Mouse (Mus musculus) left cerebral cortex, adult 18-20 months (tissue): ENCODE measurements around the gene Dhrs11. TPM values are rescaled to one million over a fixed set of nuclear protein-coding genes. Genes with fewer than 3 reads are reported as not detected.
A peak's percentile ranks its signal among the peaks of the same experiment; 100 is the strongest.

Source experiments
- DNase-seq, 2 experiments: peaks; one replicate each; pipeline ENCODE4 v3.0.0; 2021 to 2022; ENCODE audit warnings: low spot score in 2 of 2, mixed read lengths in 1 of 2
- total RNA-seq, 2 experiments: library from RNA; stranded (reverse); gene quantifications; 2 replicates each; pipeline ENCODE4 v1.2.3; 2021

Gene Dhrs11
- total RNA-seq, 2 experiments from 2014 or later, result 7.9 to 8.4 TPM

DNA sequence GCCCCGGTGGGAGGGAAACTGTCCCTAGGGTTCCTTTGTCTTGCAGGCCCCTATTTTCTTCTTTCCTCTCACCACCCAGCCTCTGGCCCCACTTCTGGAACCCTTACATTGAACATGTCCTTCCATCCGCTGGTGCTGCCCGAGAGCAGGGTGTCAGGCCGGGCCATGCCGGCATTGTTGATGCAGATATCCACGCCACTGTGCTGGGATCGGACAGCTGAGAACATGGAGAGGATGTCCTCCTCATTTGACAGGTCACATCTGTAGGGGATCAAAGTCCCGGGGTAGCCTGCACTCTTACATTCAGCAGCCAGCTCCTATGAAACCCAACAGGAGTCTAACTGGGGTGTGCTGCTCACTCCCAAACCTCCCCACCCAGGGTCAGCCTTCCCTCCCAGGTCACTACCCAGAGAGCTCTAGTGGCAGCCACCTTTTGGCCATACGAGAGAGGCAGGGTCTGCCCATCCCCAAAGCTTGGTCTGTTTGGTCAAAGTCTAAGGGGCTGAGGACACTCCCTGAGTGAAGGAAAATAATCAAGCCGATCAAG lies 3.5 kb downstream of the Dhrs11 start:
- no peak for DNase-seq

DNA sequence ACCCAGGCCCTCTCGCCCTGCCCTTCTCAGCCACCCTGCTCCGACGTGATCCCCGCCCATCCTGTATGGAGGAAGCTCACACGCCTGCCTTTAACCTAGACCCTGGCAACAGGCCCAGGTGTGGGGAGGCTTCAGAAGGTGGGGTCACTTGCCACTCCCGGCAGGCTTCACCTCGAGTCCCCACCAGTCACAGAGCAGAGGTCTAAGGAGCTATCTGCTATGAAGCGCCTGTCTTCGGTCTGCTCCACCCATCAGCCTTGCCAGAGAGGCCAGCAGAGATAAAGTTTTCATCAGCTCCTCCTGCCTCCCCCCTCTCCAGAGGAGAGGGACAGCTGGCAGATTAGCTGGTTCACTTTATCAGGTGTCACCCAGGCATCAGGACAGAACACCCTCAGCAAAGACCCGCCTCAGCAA lies 5.3 kb downstream of the Dhrs11 start:
- no peak for DNase-seq

DNA sequence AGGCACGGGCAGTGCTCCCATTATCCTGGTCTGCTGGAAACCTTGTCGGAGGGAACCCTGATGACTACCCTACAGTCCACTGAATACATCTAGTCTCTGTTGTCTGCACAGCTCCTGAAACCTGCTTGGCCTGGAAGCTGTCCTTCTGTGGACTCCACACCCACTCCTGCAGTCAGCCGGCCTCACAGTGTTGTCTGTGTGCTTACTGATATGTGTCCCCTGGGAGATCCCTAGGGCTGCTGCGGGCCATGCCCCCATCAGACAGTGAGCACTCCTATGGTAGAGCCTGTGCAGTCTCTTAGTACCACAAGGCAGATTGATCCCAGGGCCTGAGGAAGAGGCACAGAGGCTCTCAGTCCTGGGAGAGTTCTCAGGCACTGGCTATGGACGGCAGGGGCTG lies 6.3 kb downstream of the Dhrs11 start:
- DNase-seq, result no peak

DNA sequence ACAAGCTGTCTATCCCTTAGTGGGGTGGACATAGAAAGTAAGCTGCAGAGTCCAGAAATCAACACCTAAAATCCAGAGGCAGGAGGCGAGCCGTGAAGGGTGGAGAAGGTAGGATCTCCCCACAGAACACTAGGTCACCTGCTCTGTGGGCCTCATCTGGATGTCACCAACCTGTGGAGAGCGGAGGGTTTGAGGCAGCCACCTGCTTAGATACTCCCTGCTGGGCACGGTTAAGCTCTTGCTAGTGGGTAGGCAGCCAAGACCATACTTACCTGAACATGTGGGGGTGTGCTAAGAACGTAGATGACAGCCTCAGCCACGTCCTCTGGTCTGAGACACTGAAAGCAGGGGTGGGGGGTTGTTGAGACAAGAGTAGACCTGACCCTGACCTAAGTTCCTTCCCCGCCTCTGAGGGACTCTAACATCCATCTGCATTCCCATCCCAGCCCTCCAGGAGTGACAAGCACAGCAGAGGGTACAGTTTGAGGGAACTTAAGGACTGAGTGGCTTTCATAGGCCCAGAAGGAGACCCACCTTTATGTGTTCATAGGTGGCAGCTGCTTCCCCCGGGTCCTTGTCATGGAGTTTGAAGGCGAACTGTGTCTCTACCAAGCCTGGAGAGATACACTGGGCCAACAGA lies 7.5 kb downstream of the Dhrs11 start:
- DNase-seq, result no peak

DNA sequence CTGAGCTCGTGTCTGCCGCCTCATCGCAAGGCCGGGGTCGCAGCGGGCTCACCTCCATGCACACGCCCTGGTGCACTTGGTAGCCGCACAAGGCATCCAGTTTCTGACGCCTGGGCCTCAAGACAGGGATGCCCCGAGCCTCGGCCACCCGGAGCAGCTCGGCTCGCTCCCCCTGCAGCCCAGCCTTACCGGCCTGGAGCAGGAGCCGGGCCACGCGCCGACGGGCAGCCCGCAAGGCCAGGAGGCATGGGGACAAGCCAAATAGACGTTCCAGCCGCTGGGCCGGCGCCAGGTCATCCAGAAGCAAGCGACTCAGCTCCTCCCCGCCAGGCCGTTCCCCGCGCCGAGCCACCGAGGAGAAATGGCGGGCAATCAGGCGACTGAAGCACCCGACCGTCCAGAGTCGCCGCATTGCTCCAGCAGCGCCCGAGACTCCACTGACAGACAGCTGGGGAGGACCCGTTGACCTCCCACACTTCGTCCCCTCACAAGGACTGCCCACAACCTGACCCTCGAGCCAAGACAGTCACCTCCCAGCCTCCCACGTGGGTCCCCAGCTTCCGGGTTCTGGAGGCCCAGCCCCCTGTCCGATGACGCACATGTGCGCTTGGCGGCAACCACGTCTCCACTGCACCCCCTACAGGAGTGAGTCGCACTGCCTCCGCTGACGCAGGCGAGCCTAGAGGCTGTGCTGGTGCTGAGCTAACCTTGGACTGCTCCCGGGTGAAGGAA lies 9.7 kb downstream of the Dhrs11 start, which contains the start of gene Mrm1:
Mrm1 (minus strand) TSS at position 555 of the 732 bp plus-strand sequence.
- DNase-seq, result peak; percentile 94 to 96

DNA sequence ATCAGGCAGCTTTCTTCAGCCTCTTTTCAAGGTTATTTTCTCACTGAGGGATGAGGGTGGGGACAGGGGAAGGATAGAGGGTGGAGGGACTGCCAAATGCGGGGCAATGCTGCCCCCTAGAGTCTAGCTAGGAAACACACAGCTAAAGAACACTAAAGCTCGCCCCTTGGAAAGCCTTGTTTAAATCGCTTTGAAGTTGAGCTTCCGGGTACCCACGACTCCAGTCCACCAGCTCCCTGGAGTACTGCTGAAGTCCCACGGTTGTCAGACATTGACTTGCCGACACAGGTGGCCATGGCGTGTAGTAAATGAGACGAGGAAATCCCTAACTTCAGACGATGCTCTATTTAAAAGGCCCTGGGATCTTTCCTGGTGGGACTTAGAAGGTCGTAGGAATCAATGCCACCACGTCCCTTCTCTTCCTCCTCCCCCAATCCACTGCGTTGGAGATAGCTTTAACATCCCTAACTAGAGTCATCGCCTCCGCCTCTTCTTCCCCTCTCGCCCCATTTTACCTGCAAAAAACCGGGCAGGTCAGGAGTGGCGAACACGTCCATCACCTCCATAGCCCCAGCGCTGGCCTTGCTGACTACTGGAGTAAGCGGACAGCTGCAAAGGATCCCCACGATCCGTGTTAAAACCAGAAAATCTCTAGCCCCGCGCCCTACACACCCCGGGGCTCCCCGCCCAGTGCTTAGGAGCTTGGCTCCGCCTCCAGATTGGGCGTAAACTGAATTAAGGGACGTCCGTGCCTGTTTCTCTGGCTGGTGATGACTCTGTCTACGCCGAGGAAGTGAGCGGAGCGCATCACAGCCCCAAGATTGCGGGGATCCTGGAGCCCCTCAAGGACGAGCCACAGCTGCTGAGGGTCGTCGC lies 10.5 kb downstream of the Dhrs11 start:
- DNase-seq, result peak; percentile 64 to 70

DNA sequence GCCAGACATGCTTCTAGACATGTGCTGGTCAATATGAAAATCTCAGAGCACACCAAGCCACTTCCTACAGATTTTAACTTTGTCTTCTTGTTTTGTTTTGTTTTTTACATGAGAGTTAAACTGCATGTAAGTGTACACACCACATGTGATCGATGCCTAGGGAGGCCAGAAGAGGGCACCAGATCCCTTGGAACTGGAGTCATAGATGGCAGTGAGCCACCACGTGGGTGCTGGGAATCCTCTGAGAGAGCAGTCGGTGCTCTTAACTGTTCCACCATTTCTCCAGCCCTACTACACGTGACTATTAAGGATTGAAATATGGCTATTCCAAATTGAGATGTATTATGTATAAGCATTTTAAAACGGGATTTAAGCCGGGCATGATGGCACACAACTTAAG lies 11.4 kb downstream of the Dhrs11 start:
- DNase-seq, result no peak

DNA sequence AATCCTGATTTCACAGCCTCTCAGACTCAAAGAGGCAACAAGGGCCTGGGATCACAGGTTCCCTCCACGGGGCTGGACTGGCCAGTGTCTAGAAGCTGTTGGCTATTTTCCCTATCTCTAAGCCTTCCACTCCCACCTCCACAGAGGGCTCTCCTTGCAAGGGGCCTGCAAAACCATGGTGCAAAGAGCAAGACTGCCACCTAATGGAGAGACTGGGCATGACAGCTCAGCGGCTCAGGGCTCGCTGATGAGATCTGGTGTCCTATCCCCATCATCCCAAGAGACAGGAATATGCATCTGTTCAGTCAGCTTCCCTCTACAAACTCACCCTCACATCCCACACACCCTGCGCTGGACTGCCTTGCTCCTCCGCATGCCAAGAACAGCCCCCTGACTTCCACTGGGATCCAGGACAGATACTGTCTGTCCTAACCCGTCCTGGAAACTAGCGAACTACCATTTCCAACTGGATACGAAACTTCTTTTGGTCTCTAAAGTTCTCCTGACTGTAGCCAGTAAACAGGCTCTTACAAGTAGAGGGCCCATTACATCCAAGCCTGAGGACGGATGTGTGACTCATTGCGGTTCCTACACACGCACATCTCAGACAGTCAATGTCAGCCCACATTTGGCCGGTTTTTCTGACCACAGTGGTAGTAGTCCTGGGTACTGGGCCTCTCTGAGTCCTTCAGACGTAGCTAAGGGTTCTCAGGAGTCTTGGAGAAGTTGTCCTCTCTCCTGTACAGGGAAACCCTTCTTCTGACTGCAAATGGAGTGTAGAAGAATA lies 14.9 kb downstream of the Dhrs11 start:
- DNase-seq, result peak; percentile 74 to 83

DNA sequence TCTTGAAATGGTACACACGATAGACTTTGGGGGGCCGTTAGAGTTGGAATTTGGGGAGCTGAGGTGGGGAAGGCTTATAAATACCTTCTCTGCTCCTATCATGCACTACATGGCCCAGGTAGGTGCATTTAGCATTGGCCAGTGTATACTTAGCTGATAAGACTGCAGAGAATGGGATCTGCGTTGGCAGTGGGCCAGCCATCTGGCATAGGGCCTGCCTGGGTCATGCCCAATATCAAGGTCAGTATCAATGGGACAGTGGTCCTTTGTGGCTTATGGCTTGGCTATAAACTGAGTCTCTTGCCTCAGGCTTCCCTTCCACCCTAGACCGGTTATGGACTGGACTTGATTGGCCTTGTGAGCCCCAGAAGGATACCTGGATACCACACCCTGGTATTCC lies 24.4 kb downstream of the Dhrs11 start:
- DNase-seq, result no peak

DNA sequence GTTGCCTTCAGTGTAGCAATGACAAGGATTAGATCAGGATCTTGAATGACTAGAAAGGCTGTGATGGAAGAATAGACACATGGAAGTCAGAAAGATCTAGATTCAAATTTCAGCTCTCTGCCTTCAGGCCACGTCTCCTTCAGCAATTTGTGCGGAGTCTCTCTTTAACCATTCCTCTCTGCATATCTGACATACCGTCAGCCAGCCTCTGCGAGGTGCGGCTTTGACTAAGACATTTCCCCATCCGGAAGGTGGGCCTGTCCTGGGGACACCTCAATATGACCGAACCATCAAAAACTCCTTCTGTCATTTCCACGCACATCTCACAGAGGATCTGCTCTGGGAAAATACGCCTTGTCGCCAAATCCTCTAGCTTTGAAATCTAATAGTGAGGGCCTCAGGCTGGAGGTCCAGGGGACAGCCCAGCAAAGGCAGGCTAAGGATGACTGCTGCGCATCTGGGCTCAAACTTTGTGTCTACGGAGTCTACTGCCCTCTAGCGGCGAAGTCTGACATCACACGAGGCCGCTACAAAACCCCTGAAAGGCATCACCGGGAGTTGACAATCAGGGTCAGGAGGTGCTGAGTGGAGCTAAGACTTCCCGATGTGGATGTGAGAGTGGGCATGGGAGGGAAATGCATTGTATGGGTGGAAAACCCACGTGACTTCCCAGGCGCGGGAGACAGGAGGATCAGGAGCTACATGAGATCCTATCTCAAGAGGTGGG lies 31.0 kb downstream of the Dhrs11 start:
- peak; percentile 69 to 79 for DNase-seq

DNA sequence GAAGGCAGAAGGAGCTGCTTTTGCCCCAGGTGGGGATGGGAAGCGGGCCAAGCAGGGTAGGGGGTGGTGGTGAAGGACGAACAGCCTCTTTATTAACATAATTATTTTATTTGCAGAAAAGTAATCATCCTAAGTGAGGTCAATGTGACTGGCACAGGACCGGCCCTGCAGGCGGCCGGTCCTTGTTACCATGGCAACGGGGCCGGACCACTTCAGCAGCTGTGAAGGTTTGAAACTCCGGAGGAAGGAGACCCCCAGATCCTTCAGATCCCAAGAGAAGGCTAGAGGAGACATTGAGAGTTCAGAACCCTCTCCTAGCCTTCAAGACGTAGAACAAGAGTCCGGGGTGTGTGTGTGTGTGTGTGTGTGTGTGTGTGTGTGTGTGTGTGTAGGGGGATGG lies 31.8 kb downstream of the Dhrs11 start:
- no peak for DNase-seq

DNA sequence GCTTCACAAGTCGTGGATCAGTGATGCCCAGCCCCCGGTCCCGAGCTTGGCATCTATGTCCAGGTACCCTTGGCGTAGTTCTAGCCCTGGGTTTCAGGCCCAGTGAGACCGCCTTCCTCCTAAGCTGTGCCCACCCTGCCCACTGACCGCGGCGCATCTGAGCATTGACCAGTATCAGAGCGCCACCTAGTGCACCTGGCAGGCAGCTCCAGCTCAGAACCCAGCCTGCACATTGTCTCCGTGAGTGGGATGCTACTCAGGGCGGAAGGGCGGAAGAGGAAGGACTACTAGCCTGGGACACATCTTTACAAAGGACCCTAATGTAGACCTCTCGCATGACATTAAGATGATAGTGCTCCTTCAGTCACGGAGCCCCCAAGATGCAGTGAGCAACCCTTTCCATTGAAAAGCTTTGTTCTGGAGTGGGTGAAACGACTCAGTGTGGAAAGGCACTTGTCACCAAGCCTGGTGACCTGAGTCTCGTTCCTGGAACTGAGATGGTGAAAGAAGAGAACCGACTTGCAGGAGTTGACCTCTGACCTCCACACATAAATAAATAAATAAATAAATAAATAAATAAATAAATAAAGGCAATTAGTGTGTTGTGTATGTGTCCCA lies 34.2 kb downstream of the Dhrs11 start:
- peak; percentile 78 to 85 for DNase-seq

DNA sequence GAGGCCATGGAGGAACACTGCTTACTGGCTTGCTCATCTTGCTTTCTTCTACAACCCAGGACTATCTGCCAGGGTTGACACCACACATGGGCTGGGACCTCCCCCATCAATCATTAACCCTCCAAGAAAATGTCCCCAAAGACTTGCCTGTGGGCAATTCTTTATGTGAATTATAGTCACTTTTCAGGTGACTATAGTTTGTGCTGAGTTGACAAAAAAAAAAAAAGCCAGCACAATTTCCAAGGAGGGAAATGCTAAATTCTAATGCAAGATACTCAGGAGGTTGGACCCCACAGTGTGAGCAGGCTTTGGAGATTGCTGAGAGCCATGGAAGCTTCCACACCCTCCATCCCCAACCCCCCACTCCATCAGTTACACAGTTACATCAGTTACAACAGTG lies 35.2 kb downstream of the Dhrs11 start:
- DNase-seq, result no peak

DNA sequence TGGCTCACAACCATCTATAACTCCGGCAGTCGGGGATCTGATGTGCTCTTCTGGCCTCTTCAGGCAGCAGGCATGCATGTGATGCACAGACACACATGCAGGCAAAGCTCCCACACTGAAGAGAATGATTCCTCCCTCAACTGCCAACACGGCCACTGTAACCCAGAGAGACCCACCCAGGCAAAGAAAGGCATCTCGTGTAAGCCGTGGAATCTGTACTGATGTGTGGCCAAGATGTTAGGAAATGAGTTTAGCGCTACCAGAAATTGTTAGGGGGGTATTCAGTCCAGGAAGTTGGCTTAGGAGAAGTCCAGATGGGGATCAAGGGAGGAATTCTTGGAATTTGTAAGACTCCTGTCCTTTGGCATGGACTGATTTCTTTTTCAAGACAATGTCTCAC lies 38.4 kb downstream of the Dhrs11 start:
- DNase-seq, result no peak

DNA sequence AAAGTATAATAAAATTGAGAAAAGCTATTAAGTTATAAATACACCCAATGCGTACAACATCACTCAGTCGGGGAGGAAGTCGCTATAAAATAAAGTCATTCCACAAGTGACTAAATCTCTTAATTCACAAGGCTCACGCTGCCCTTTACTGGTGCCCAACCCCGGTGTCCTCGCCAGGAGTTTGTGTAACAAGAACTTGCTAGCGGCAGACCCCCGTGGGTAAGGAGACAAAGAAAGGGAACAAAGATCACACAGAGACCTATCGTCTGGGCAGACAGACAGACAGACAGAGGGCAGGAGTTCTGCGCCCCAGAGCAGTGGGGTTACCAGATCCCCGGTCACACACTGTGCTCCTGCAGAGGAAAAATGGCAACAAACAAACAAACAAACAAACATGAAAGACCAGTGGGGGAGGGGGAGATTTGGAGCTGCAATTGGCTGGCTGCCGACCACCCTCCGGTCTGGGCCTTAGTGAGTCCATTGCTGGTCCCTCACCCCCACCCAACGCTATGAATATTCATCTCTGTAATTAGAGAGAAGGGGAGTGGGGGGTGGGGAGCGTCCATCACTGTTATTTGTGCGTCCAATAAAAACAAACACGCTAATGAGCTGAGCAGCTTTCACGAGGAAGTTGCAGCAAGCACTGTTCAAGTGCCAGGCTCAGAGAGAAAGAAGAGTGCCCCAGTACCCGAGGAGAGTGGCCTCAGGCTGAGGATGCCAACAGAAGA lies 48.5 kb downstream of the Dhrs11 start:
- DNase-seq, result no peak

DNA sequence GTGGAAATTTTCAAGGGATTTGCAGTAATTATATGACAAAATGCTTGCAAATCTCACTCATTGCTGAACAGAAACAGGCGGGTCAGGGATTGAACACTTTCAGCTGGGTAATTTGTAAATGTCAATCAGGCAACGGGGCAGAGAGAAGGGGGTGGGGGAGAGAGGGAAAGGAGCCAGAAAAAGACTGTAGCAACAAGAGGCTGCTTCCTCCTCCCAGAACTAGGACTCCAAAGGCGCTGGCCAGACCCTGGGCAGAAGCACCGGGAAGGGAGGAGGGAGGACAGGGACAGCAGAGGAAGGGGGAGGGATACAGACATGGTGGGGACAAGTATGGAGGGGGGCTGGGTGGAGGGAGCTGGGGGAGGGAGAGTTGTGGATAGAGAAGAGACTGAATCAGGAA lies 53.2 kb downstream of the Dhrs11 start:
- DNase-seq, result no peak

DNA sequence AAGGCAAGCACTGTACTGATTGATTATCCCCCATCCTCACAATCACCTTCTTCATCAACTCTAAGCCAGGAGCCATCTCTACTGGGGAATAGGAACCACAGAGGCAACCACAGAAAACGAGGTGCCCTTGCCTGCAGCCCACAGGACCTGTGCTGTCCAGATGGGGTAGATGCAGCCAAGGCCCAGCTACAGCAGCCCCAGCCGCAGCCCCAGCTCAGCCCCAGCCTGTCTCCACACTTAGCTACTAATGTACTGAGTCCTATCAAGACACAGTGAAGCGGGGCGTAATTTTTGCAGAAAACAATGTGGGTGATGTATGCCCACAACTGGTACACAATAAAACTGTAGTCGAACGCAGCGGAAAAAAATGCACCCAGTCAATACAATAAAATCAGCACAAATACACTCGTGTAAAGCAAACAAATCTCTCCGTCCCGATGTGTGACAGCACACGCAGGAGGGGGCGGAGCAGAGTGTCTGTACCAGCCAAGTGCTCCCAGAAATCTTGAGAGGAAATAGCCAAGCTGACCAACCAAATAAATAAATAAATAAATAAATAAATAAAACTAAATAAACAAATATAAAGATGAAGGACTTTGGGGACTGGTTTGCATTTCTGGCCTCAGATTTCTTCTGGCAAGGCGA lies 53.8 kb downstream of the Dhrs11 start:
- no peak for DNase-seq
